Mouse (Mus musculus): ENCODE data around the gene Rnf8. TPM values are rescaled to one million over a fixed set of nuclear protein-coding genes. Genes with fewer than 3 reads are reported as not detected.

The Rnf8 gene
- 10 to 100 TPM; 52.1 to 59.8 TPM for total RNA-seq (2023)

GRCm38 (mm10) chr17:29614115-29615023, at the start of gene Rnf8, which contains the start of gene Gm28043:
Gene Rnf8 (plus strand): TSS chr17:29614790.
Gene Gm28043 (plus strand): TSS chr17:29614876.

GRCm38 (mm10) chr17:29660076-29660761, 45.6 kb downstream of the Rnf8 start, which contains the start of gene Cmtr1:
Gene Cmtr1 (plus strand): TSS chr17:29660595.

Other genes starting within 250 kb of the Rnf8 start
- gene Pim1, start 124.0 kb upstream of the Rnf8 start, total RNA-seq (2023), result 100 to 1,000 TPM; 157 to 170 TPM
- gene Gm17657, start 65.2 kb upstream of the Rnf8 start, total RNA-seq (2023), result not detected
- 10 to 100 TPM; 23.1 to 23.8 TPM for gene Tbc1d22b, start 65.0 kb upstream of the Rnf8 start, total RNA-seq (2023)
- not detected for gene Tmem217, start 62.4 kb upstream of the Rnf8 start, total RNA-seq (2023)
- gene Gm28043, start 86 bp downstream of the Rnf8 start, total RNA-seq (2023), result 10 to 100 TPM; 23.0 TPM
- gene Cmtr1, start 45.8 kb downstream of the Rnf8 start, total RNA-seq (2023), result 100 to 1,000 TPM; 229 to 264 TPM
- 10 to 100 TPM; 13.9 to 23.3 TPM for gene Ccdc167, start 102.3 kb downstream of the Rnf8 start, total RNA-seq (2023)